Mouse (Mus musculus): ENCODE data around the gene Ankrd11. TPM values are rescaled to one million over a fixed set of nuclear protein-coding genes. Genes with fewer than 3 reads are reported as not detected.

The Ankrd11 gene
- 257 to 289 TPM (median 276 TPM) in 4 replicates for total RNA-seq (2023)

GRCm38 (mm10) chr8:123042158-123042973, at the start of gene Ankrd11:
Gene Ankrd11 (minus strand): TSS chr8:123042277.

GRCm38 (mm10) chr8:123062721-123063120, 20.6 kb upstream of the Ankrd11 start, which contains the start of gene Spg7:
Gene Spg7 (plus strand): TSS chr8:123062942.

GRCm38 (mm10) chr8:122847829-122848561, 194.1 kb downstream of the Ankrd11 start, which contains the start of gene Cdh15:
Gene Cdh15 (plus strand): TSS chr8:122847966.

Other genes starting within 250 kb of the Ankrd11 start
- not detected in 4 replicates for gene Cdh15, start 194.3 kb downstream of the Ankrd11 start, total RNA-seq (2023)
- 62.7 to 73.6 TPM (median 65.2 TPM) in 4 replicates for gene Spg7, start 20.7 kb upstream of the Ankrd11 start, total RNA-seq (2023)
- gene Rpl13, start 60.1 kb upstream of the Ankrd11 start, total RNA-seq (2023) = 1,438 to 1,564 TPM (median 1,556 TPM) in 4 replicates
- gene Cpne7, start 75.1 kb upstream of the Ankrd11 start, total RNA-seq (2023) = not detected in 4 replicates
- gene Sult5a1, start 116.0 kb upstream of the Ankrd11 start, total RNA-seq (2023) = not detected in 4 replicates
- gene Dpep1, start 144.0 kb upstream of the Ankrd11 start, total RNA-seq (2023) = not detected in 4 replicates
- gene Chmp1a, start 170.5 kb upstream of the Ankrd11 start, total RNA-seq (2023) = 61.9 to 67.8 TPM (median 65.2 TPM) in 4 replicates
- gene Spata33, start 170.6 kb upstream of the Ankrd11 start, total RNA-seq (2023) = 0.18 to 0.56 TPM in 2 of 4 replicates, not detected in the others
- gene Cdk10, start 182.6 kb upstream of the Ankrd11 start, total RNA-seq (2023) = 57.4 to 62.6 TPM (median 58.3 TPM) in 4 replicates
- 11.2 to 13.8 TPM (median 13.3 TPM) in 4 replicates for gene Spata2l, start 194.0 kb upstream of the Ankrd11 start, total RNA-seq (2023)
- 29.7 to 38.3 TPM (median 32.5 TPM) in 4 replicates for gene Zfp276, start 211.9 kb upstream of the Ankrd11 start, total RNA-seq (2023)
- 33.3 to 38.8 TPM (median 36.4 TPM) in 4 replicates for gene Vps9d1, start 212.1 kb upstream of the Ankrd11 start, total RNA-seq (2023)